Mouse (Mus musculus) kidney, postnatal 0 days (tissue): ENCODE measurements around the gene 1700092M07Rik. TPM values are rescaled to one million over a fixed set of nuclear protein-coding genes. Genes with fewer than 3 reads are reported as not detected.
"Not testable (repeated sequence)": the region's sequence is repeated elsewhere in the genome, so short reads cannot be mapped to it uniquely, and the experiment has no call there.

Source experiments
- ATAC-seq: fragments of 200-750 bp; cut with Nextera tagmentation; replicated peaks from 2 replicates; pipeline ENCODE4 v1.8.0; 2017; ENCODE audit warnings: low read depth, moderate number of reproducible peaks, moderate TSS enrichment, moderate library complexity; ENCODE audit not compliant: low FRiP score
- DNase-seq: peaks from one replicate; pipeline ENCODE4 v3.0.0-alpha.2; 2016; ENCODE audit warnings: low spot score
- H3K27ac ChIP-seq: fragments of 300-500 bp; sonication (generic); 2 replicates; pipeline ENCODE4 v1.5.1; 2014; ENCODE audit warnings: mild to moderate bottlenecking
- H3K27me3 ChIP-seq: fragments of 300-500 bp; sonication (generic); 2 replicates; pipeline ENCODE4 v1.6.1; 2014; ENCODE audit warnings: low read length, mixed read lengths; ENCODE audit not compliant: insufficient read depth
- H3K36me3 ChIP-seq: fragments of 300-500 bp; sonication (generic); 2 replicates; pipeline ENCODE4 v1.6.1; 2014; ENCODE audit warnings: low read length, mixed read lengths; ENCODE audit not compliant: insufficient read depth
- H3K4me1 ChIP-seq: fragments of 300-500 bp; sonication (generic); replicated peaks from 2 replicates; pipeline ENCODE4 v1.6.1; 2014; ENCODE audit warnings: antibody characterized with exemption, low read length, mixed read lengths; ENCODE audit not compliant: insufficient read depth
- H3K4me2 ChIP-seq: fragments of 300-500 bp; sonication (generic); 2 replicates; pipeline ENCODE4 v1.6.1; 2014; ENCODE audit warnings: mild to moderate bottlenecking, low read length, moderate library complexity, mixed read lengths
- H3K4me3 ChIP-seq: fragments of 300-500 bp; sonication (generic); replicated peaks from 2 replicates; pipeline ENCODE4 v1.5.1; 2014; ENCODE audit warnings: low read depth, low read length
- H3K9ac ChIP-seq: fragments of 300-500 bp; sonication (generic); 2 replicates; pipeline ENCODE4 v1.6.1; 2014; ENCODE audit warnings: low read depth, low read length
- H3K9me3 ChIP-seq: fragments of 300-500 bp; sonication (generic); replicated peaks from 2 replicates; pipeline ENCODE4 v1.6.1; 2016; ENCODE audit warnings: low read length, inconsistent platforms, mixed read lengths
- CTCF ChIP-seq: IDR thresholded peaks from 2 replicates; pipeline ENCODE4 v1.5.1; 2016; ENCODE audit warnings: antibody characterized with exemption, low read depth, mild to moderate bottlenecking, moderate library complexity
- WGBS: fragments of 180-500 bp; shearing (Covaris S2); extraction: QIAGEN DNeasy Blood & Tissue Kit; methylation state at CpG from one replicate; pipeline ENCODE4 v1.1.7; 2014; 5-methylcytosine and 5-hydroxymethylcytosine counted together
- polyA plus RNA-seq: library from polyadenylated mRNA; unstranded; fragments of >200 nt; fragmentation: Nextera tagmentation; extraction: Ambion mirVana; gene quantifications from 2 replicates; pipeline ENCODE4 v1.2.1, GENCODE M21; 2015

The 1700092M07Rik gene
- polyA plus RNA-seq, 1 experiment from 2014 or later = 0.75 TPM

GRCm38 (mm10) chr19:8725081-8725613 is 15.4 kb upstream of the 1700092M07Rik start:
- WGBS = 37% methylated on average over 4 of the region's 4 CpGs
- ATAC-seq (no peak), DNase-seq (no peak)
- peaks cover 12% of the 10 kb centered on the region; the same call in 1 of the 2 replicates for H3K4me1 ChIP-seq
- peak overlapping the region; percentile 59 for H3K4me2 ChIP-seq
- peaks cover 19% of the 10 kb centered on the region for H3K36me3 ChIP-seq
- H3K9ac ChIP-seq = peak overlapping the region; percentile 73; the same call in 1 of the 2 replicates
- no peak overlapping the region for H3K27ac ChIP-seq
- peak overlapping the region; percentile 55 for H3K4me3 ChIP-seq
- no peaks in the 10 kb centered on the region for H3K9me3 ChIP-seq
- no peaks in the 10 kb centered on the region for H3K27me3 ChIP-seq
- no peak for TF ChIP-seq CTCF

- no peaks in the 10 kb centered on the region for H3K27me3 ChIP-seq
- DNase-seq = no peak
- TF ChIP-seq CTCF = no peak
- H3K9me3 ChIP-seq = no peaks in the 10 kb centered on the region
- peaks cover 19% of the 10 kb centered on the region for H3K36me3 ChIP-seq
- peaks cover 12% of the 10 kb centered on the region; the same call in 1 of the 2 replicates for H3K4me1 ChIP-seq
- no peak overlapping the region for H3K4me3 ChIP-seq
- no peak for ATAC-seq
- H3K9ac ChIP-seq = no peak overlapping the region
- WGBS = 36% methylated on average over 3 of the region's 3 CpGs
- H3K4me2 ChIP-seq = no peak overlapping the region
- no peak overlapping the region for H3K27ac ChIP-seq
Measured at GRCm38 (mm10) chr19:8726609-8727390, 13.7 kb upstream of the 1700092M07Rik start.

- DNase-seq = no peak
- 0 out of 2 replicates have a peak, but pooled peaks cover 6% of the 10 kb centered on the region for H3K4me1 ChIP-seq
- H3K4me3 ChIP-seq = no peak overlapping the region
- no peak overlapping the region for H3K27ac ChIP-seq
- WGBS = 26% methylated on average over 5 of the region's 5 CpGs
- H3K27me3 ChIP-seq = no peaks in the 10 kb centered on the region
- ATAC-seq = no peak
- no peaks in the 10 kb centered on the region for H3K9me3 ChIP-seq
- no peak overlapping the region for H3K9ac ChIP-seq
- peaks cover 19% of the 10 kb centered on the region for H3K36me3 ChIP-seq
- no peak for TF ChIP-seq CTCF
- no peak overlapping the region for H3K4me2 ChIP-seq
Measured at GRCm38 (mm10) chr19:8727495-8728114, 12.9 kb upstream of the 1700092M07Rik start.

- H3K36me3 ChIP-seq = peaks cover 19% of the 10 kb centered on the region
- H3K4me1 ChIP-seq, DNase-seq, H3K9me3 ChIP-seq, H3K4me3 ChIP-seq, H3K27ac ChIP-seq, H3K27me3 ChIP-seq, ATAC-seq, H3K4me2 ChIP-seq, H3K9ac ChIP-seq: not testable (repeated sequence)
- 49% methylated on average over 3 of the region's 3 CpGs for WGBS
Measured at GRCm38 (mm10) chr19:8728335-8729099, 12.0 kb upstream of the 1700092M07Rik start.

DNA sequence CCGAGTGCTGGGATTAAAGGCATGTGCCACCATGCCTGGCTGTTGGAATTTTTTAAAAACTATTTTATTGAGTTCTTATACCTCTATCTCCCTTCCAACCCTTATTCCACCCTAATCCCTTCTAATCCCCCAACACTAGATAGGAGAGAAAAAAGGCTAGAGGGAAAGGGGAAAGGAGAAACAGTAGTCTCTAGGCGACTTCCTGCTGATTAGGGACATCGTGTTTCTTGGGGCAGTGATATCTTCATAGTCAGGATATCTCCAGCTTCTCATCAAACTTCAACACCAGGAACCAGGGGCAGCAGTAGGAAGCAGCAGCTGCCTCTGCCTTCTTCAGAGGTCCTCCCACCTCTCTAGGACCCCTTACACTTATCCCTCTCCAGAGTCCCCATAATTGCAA is 6.2 kb upstream of the 1700092M07Rik start:
- Histone ChIP-seq H3K36me3 (peaks cover 9% of the 10 kb centered on the region; the same call in 1 of the 2 replicates), H3K4me3 (no peak overlapping the region), H3K27me3 (no peaks in the 10 kb centered on the region), H3K4me1 (no peaks in the 10 kb centered on the region), H3K9me3 (no peaks in the 10 kb centered on the region), H3K4me2 (no peak overlapping the region), H3K9ac (no peak overlapping the region), H3K27ac (no peak overlapping the region)
- WGBS = 76% methylated on average over 3 of the region's 3 CpGs
- no peak for TF ChIP-seq CTCF
- DNase-seq (no peak), ATAC-seq (no peak)
